Mouse (Mus musculus) bone marrow, adult 2 months (tissue): ENCODE results near the gene Erc2.

ENCODE experiments used
- CTCF ChIP-seq: fragments of 200-500 bp; IDR thresholded peaks from 2 replicates; pipeline ENCODE4 v1.5.1; 2011; ENCODE audit warnings: low read length, control low read depth; ENCODE audit not compliant: control insufficient read depth, insufficient read depth
- POLR2A ChIP-seq: fragments of 200-500 bp; IDR thresholded peaks from 2 replicates; pipeline ENCODE4 v1.6.1; 2011; ENCODE audit warnings: low read depth, mild to moderate bottlenecking, control low read depth, low read length, borderline replicate concordance; ENCODE audit not compliant: control insufficient read depth

DNA sequence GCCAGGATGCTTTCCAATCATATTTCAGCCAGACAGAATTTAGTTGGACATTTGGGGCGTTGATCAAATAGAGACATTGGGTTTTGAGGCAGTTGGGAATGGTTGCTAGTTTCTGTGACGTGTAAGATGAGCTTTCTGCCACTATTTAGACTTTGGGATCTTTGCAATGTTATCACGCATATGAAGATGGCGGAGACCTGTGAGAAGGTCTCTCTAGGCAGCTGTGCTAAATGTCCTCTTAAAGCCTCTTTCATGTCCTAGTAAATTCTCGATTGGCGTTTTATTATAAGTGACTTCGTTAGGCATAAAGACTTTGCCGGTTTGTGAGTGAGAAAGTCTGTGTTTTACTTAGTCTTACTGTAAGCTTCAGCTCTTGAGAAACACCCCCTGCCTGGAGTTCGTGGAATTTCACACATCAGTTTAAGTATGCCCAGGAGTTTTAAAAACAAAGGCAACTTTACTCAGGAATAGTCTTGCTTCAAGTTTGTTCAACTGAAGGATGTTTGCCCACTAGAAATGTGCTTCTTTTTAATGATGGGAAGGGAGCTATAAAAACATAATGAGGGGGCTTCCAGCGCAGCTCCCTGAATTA lies 186.4 kb downstream of the Erc2 start:
- TF ChIP-seq CTCF = no peak
- TF ChIP-seq POLR2A = no peak
